Mouse (Mus musculus): ENCODE measurements around the gene Gmppb. TPM values are rescaled to one million over a fixed set of nuclear protein-coding genes. Genes with fewer than 3 reads are reported as not detected.

Gmppb gene
- polyA plus RNA-seq, 1 experiment from 2014 or later: 12.6 TPM

DNA sequence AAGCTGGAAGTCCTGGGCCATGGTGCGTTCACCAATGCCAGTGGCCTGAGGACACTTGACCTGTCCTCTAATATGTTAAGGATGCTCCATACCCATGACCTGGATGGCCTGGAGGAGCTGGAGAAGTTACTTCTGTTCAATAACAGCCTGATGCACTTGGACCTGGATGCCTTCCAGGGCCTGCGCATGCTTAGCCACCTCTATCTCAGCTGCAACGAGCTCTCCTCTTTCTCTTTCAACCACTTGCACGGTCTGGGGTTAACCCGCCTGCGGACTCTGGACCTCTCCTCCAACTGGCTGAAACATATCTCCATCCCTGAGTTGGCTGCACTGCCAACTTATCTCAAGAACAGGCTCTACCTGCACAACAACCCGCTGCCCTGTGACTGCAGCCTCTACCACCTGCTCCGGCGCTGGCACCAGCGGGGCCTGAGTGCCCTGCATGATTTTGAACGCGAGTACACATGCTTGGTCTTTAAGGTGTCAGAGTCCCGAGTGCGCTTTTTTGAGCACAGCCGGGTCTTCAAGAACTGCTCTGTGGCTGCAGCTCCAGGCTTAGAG lies 4.7 kb downstream of the Gmppb start:
- H3K4me2 ChIP-seq (ENCODE audit: low read depth, low read length): no peak overlapping the region
- ATAC-seq (no peak), DNase-seq (no peak)
- 89% methylated on average over 15 of the region's 15 CpGs for WGBS (ENCODE audit: insufficient replicate concordance)
- H3K9me3 ChIP-seq (ENCODE audit: low read length): no peaks in the 10 kb centered on the region
- H3K36me3 ChIP-seq (replicated peaks; ENCODE audit: insufficient read depth, low read length): peaks cover 74% of the 10 kb centered on the region
- no peaks in the 10 kb centered on the region for H3K27me3 ChIP-seq (ENCODE audit: insufficient read depth, low read length)
- no peak overlapping the region for H3K27ac ChIP-seq (ENCODE audit: low read depth)
- peaks cover 10% of the 10 kb centered on the region for H3K4me1 ChIP-seq (ENCODE audit: insufficient read depth)
- TF ChIP-seq EP300 (IDR thresholded peaks at IDR 0.05; ENCODE audit: low read depth) (no peak), CTCF (IDR thresholded peaks at IDR 0.05; ENCODE audit: low read depth) (no peak)
- H3K9ac ChIP-seq (replicated peaks): no peak overlapping the region
- no peak overlapping the region for H3K4me3 ChIP-seq (ENCODE audit: low read depth, low read length)

DNA sequence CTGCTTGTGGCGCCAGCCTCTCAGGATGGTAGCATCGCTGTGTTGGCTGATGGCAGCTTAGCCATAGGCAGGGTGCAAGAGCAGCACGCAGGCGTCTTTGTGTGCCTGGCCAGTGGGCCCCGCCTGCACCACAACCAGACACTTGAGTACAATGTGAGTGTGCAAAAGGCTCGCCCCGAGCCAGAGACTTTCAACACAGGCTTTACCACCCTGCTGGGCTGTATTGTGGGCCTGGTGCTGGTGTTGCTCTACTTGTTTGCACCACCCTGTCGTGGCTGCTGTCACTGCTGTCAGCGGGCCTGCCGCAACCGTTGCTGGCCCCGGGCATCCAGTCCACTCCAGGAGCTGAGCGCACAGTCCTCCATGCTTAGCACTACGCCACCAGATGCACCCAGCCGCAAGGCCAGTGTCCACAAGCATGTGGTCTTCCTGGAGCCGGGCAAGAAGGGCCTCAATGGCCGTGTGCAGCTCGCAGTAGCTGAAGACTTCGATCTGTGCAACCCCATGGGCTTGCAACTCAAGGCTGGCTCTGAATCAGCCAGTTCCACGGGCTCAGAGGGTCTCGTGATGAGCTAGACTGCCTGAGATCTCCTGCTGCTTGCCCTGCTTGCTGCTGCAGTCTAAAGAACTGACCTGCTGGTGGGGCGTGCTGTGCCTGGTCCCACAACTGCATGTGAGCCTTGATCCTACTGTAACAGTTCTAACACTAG lies 5.4 kb downstream of the Gmppb start:
- TF ChIP-seq CTCF (IDR thresholded peaks at IDR 0.05; ENCODE audit: low read depth) (no peak), EP300 (IDR thresholded peaks at IDR 0.05; ENCODE audit: low read depth) (no peak)
- DNase-seq (peak; percentile 17), ATAC-seq (no peak)
- no peaks in the 10 kb centered on the region for H3K27me3 ChIP-seq (ENCODE audit: insufficient read depth, low read length)
- H3K36me3 ChIP-seq (replicated peaks; ENCODE audit: insufficient read depth, low read length): peaks cover 82% of the 10 kb centered on the region
- H3K9ac ChIP-seq (replicated peaks): no peak overlapping the region
- no peaks in the 10 kb centered on the region for H3K9me3 ChIP-seq (ENCODE audit: low read length)
- H3K4me1 ChIP-seq (ENCODE audit: insufficient read depth): peaks cover 10% of the 10 kb centered on the region
- H3K4me2 ChIP-seq (ENCODE audit: low read depth, low read length): no peak overlapping the region
- no peak overlapping the region for H3K4me3 ChIP-seq (ENCODE audit: low read depth, low read length)
- no peak overlapping the region for H3K27ac ChIP-seq (ENCODE audit: low read depth)
- WGBS (ENCODE audit: insufficient replicate concordance): 89% methylated on average over 22 of the region's 22 CpGs

DNA sequence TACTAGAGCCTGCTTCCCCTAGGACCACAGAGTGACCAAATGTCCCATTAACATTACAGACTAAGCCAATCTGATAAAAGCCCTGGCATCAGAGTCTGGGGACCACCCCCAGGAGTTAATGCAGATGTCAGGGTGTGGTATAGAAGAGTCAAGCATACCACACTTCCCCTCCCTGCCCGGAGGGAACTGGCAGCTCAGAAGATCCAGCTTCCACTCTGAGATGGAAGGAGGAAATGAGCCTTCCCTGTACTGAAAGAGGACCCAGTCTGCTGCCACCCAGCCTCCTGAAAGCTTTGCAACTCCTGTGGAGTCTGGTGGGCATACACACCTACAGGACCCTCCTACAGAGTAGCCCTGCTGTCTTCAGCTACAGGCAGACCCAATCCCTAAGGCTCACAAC lies 6.0 kb downstream of the Gmppb start:
- peaks cover 5% of the 10 kb centered on the region for H3K4me1 ChIP-seq (ENCODE audit: insufficient read depth)
- no peaks in the 10 kb centered on the region for H3K9me3 ChIP-seq (ENCODE audit: low read length)
- no peak overlapping the region for H3K4me2 ChIP-seq (ENCODE audit: low read depth, low read length)
- no peaks in the 10 kb centered on the region for H3K27me3 ChIP-seq (ENCODE audit: insufficient read depth, low read length)
- no peak overlapping the region for H3K27ac ChIP-seq (ENCODE audit: low read depth)
- DNase-seq (no peak), ATAC-seq (no peak)
- peaks cover 88% of the 10 kb centered on the region for H3K36me3 ChIP-seq (replicated peaks; ENCODE audit: insufficient read depth, low read length)
- TF ChIP-seq CTCF (IDR thresholded peaks at IDR 0.05; ENCODE audit: low read depth): no peak
- no peak for TF ChIP-seq EP300 (IDR thresholded peaks at IDR 0.05; ENCODE audit: low read depth)
- 36% methylated on average over 1 of the region's 1 CpGs for WGBS (ENCODE audit: insufficient replicate concordance)
- no peak overlapping the region for H3K9ac ChIP-seq (replicated peaks)
- no peak overlapping the region for H3K4me3 ChIP-seq (ENCODE audit: low read depth, low read length)

DNA sequence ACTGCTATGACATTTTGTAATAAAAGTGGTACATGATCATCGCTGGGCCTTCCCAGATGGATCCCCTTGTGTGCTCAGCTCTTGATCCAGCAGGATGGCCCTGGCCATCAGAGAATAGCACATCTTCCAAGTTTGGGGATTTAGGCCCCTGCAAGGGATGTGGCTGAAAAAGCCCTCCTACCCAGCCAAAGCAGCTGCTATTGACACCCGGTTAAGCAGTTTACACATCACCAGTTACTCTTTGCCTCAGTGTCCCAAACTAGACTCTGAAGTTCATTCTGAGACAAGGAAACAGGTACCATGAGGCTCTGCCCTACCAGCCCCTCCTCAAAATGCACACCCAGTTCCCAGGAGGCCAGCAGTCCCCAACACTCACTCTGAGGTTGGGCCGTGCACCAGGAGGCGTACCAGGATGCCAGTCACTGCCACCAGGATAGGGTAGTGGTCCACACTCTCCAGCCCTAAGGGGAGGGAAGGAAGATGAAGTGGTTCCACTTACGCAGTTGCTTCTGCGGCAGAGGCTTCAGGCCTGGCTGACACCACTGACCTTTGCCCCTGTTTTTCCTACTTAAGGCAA lies 6.7 kb downstream of the Gmppb start:
- H3K4me1 ChIP-seq (ENCODE audit: insufficient read depth): peaks cover 4% of the 10 kb centered on the region; the same call in 1 of the 2 replicates
- no peak overlapping the region for H3K4me3 ChIP-seq (ENCODE audit: low read depth, low read length)
- ATAC-seq (no peak), DNase-seq (no peak)
- no peaks in the 10 kb centered on the region for H3K27me3 ChIP-seq (ENCODE audit: insufficient read depth, low read length)
- H3K36me3 ChIP-seq (replicated peaks; ENCODE audit: insufficient read depth, low read length): peaks cover 90% of the 10 kb centered on the region
- H3K4me2 ChIP-seq (ENCODE audit: low read depth, low read length): no peak overlapping the region
- H3K27ac ChIP-seq (ENCODE audit: low read depth): no peak overlapping the region
- WGBS (ENCODE audit: insufficient replicate concordance): 91% methylated on average over 6 of the region's 6 CpGs
- H3K9me3 ChIP-seq (ENCODE audit: low read length): no peaks in the 10 kb centered on the region
- TF ChIP-seq CTCF (IDR thresholded peaks at IDR 0.05; ENCODE audit: low read depth): no peak
- no peak for TF ChIP-seq EP300 (IDR thresholded peaks at IDR 0.05; ENCODE audit: low read depth)
- no peak overlapping the region for H3K9ac ChIP-seq (replicated peaks)

DNA sequence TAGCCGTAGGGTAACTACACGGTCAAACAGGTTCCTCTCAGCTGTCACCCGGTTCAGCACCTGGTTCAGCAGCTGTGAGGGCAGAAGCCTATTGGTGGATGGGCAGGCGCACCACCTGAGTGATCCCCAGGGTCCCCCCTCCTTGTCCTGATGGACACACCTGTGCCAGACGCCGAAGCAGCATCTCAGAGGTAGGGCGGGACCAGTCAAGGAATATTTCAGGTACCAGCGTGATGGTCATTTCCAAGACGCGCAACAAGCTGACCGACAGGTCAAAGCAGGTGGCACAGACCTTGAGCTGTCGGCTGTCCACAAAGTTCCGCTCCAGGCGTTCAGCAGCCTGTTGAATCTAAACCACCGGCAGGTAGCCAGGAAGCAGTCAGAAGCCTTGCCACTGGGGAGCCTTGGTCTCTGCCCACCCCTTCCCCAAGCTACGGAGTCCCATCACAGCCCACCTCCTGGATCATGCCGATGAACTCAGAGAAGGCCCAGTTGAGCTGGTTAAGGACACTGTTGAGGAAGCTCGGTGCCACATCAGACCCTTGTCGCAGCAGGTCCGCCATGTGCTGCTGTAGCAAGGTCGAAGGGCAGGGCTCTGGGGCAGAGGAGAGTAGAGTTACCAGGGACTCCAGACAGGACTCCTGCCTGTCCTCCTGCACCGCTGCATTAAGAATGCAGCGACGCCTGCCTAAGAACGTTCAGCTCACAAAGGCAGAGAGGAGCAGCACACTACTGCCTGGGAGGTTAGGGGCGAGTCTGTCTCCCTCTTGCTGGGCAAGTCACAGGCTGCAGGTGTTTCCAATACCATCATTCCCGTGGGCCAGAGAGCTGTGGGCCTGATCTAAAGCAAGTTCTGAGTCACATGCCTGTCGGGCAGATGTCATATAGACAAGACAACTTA lies 7.6 kb downstream of the Gmppb start:
- Histone ChIP-seq H3K9ac (replicated peaks) (no peak overlapping the region), H3K4me2 (ENCODE audit: low read depth, low read length) (no peak overlapping the region), H3K9me3 (ENCODE audit: low read length) (no peaks in the 10 kb centered on the region), H3K27ac (ENCODE audit: low read depth) (no peak overlapping the region), H3K4me3 (ENCODE audit: low read depth, low read length) (no peak overlapping the region), H3K36me3 (replicated peaks; ENCODE audit: insufficient read depth, low read length) (peaks cover 90% of the 10 kb centered on the region), H3K27me3 (ENCODE audit: insufficient read depth, low read length) (no peaks in the 10 kb centered on the region), H3K4me1 (ENCODE audit: insufficient read depth) (peaks cover 4% of the 10 kb centered on the region; the same call in 1 of the 2 replicates)
- DNase-seq (no peak), ATAC-seq (no peak)
- TF ChIP-seq CTCF (IDR thresholded peaks at IDR 0.05; ENCODE audit: low read depth) (no peak), EP300 (IDR thresholded peaks at IDR 0.05; ENCODE audit: low read depth) (no peak)
- 91% methylated on average over 28 of the region's 28 CpGs for WGBS (ENCODE audit: insufficient replicate concordance)

DNA sequence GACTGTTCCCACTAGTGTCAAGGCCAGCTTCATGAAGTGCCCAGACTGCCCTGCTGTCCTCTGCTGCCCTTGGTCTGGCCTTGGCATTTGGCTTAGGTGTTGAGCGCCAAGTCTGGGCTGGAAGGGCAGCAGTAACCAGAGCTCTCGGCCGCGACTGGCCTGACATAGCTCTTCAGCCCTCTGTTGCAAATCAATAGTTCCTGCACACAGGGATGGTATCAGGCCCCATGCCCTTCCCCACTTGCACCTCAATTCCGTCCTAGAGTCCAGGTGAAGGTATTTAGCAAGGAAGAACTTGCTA lies 8.2 kb downstream of the Gmppb start:
- 87% methylated on average over 5 of the region's 5 CpGs for WGBS (ENCODE audit: insufficient replicate concordance)
- H3K9me3 ChIP-seq (ENCODE audit: low read length): no peaks in the 10 kb centered on the region
- H3K4me2 ChIP-seq (ENCODE audit: low read depth, low read length): no peak overlapping the region
- no peak overlapping the region for H3K4me3 ChIP-seq (ENCODE audit: low read depth, low read length)
- no peaks in the 10 kb centered on the region for H3K27me3 ChIP-seq (ENCODE audit: insufficient read depth, low read length)
- no peak overlapping the region for H3K27ac ChIP-seq (ENCODE audit: low read depth)
- peaks cover 4% of the 10 kb centered on the region; the same call in 1 of the 2 replicates for H3K4me1 ChIP-seq (ENCODE audit: insufficient read depth)
- DNase-seq (no peak), ATAC-seq (no peak)
- H3K9ac ChIP-seq (replicated peaks): no peak overlapping the region
- H3K36me3 ChIP-seq (replicated peaks; ENCODE audit: insufficient read depth, low read length): peaks cover 90% of the 10 kb centered on the region
- no peak for TF ChIP-seq EP300 (IDR thresholded peaks at IDR 0.05; ENCODE audit: low read depth)
- TF ChIP-seq CTCF (IDR thresholded peaks at IDR 0.05; ENCODE audit: low read depth): no peak

Data from liver, postnatal 0 days (tissue).